Mouse (Mus musculus): Measurements from ENCODE around the gene Tnrc18. TPM values are rescaled to one million over a fixed set of nuclear protein-coding genes. Genes with fewer than 3 reads are reported as not detected.
A peak's percentile ranks its signal among the peaks of the same experiment; 100 is the strongest.

Tnrc18 gene
- polyA plus RNA-seq, 1 experiment from 2014 or later: 40.7 TPM

DNA sequence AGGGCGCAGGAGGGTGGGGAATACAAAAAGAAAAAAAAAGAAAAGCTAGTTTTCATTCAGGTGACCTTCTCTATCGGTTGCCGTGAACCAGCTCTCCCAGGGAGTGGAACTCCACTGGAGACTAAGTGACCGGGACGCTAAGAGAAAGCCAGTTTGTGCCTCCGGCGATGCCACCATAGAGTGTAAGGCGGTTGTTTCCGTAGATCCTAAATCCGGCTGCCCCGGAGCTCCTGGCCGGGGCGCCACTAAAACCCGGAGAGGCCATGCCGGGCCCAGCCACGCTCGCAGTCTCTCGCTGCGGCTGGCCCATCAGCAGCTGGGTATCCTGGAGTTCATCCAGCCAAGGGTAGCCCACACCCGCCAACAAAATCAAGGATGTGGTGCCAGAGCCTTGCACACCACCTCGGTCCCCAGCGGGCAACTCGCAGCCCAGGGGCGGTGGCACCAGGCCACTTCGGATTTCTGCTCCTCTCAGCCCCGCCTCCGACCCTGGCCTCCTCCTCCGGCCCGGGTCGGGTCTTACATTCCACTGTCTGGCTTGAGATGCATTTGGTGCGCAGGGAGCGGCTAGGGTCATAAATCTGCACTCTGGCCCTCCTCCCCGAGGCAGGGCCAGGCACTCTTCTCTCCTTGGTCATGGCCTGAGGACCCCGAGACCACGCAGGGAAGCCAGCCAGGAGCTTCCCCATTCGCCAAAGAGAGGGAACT is 4.0 kb upstream of the Tnrc18 start:
- Histone ChIP-seq H3K4me1 (replicated peaks) (peaks cover 41% of the 10 kb centered on the region), H3K27ac (peak overlapping the region; percentile 100), H3K9me3 (no peaks in the 10 kb centered on the region), H3K36me3 (no peaks in the 10 kb centered on the region), H3K27me3 (no peaks in the 10 kb centered on the region), H3K4me2 (replicated peaks) (peak overlapping the region; percentile 82), H3K9ac (replicated peaks) (peak overlapping the region; percentile 99), H3K4me3 (replicated peaks) (peak overlapping the region; percentile 100)
- peak; percentile 5; the same call in 1 of the 2 replicates for ATAC-seq
- WGBS: under 1% methylated on average over 36 of the region's 36 CpGs

DNA sequence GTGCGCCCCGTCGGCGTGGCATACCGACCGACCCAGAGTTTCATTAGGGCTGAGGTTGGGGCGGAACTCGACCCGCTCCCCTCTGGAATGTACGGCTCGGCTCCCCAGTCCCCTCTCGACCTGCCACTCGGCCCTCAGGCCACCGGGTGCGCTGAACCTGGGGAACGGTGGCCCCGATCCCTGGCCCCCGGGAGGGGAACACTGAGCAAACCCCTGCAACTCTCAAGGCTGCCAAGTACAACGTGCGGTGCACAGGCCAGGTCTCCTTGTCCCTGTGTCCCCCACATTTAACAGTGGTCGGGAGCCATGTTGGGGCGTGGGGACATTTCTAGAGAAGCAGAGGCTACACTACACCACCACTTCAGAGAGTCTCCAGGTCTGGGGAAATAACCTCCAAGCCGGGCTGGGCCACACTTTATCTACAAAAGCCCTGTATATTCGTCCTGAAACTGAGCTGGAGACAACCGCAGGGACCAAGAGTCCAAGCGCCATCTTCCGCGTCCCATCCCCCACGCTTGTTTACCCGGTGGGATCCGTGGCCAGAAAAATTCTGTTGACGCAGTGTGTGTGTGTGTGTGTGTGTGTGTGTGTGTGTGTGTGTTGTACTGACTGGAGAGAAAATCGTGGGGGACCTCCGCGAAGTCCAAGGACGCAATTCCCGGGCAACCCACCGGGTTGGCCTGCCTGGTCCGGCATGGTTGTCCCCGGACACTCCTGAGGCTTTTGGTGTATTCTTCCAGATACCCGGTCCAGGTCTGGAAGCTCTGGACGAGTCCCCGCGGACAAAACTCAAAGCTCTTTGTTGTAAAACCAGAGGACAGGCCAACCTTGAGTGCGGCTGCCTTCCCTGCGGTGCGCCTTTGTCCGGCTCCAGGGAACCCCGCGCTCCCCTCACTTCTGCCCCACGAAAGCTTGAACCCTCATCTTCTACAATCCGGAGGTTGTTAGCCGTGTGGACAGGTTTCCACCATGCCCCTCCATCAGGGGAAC is 3.1 kb upstream of the Tnrc18 start:
- no peak for ATAC-seq
- under 1% methylated on average over 53 of the region's 53 CpGs for WGBS
- peak overlapping the region; percentile 82 for H3K4me2 ChIP-seq (replicated peaks)

DNA sequence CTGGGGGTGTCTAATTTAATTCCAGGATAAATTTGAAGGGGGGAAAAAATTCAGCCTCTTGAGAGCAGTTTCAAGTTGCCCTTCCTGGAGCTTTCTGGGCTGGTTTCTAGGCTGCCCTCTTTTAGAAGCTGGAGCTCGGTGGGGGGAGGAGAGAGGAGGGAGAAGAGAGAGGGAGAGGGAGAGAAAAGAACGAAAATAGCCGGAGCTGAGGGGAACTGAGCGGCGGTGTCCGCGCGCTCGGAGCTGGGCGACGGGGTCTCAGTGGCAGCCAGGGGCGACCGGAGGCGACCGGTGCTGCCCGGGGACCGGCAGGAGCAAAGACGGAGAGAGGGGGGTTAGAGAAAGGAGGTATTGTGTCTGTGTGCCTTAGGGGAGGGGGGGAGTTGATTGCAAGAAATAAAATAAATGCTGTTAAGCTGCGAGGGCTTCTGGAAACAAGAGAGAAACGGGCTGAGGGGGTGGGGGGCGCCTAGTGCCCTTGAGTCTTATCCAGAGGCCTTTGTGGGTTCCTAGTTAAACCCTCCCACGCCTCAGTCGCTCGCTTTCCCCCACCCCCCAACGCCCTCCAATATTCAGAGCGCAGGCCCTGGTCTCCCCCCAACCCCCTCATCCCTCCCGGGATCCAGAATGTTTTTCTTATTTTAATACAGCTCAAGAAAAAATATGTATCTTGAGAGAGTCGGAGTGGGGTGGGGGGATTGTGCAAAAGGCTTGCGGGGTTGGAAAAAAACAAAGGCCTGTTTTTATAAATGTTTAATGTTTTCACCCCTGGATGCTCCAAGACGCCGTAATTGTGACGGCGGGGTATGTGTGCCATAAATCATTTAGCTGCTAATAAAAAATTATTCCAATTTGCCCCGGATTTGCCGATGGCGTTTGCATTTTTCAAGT is 2.2 kb upstream of the Tnrc18 start:
- Histone ChIP-seq H3K4me2 (replicated peaks) (peak overlapping the region; percentile 82), H3K27me3 (no peaks in the 10 kb centered on the region), H3K27ac (peak overlapping the region; percentile 100), H3K4me1 (replicated peaks) (peaks cover 26% of the 10 kb centered on the region), H3K36me3 (no peaks in the 10 kb centered on the region), H3K9ac (replicated peaks) (peak overlapping the region; percentile 99), H3K9me3 (no peaks in the 10 kb centered on the region), H3K4me3 (replicated peaks) (peak overlapping the region; percentile 100)
- ATAC-seq: peak; percentile 25
- WGBS: 1% methylated on average over 36 of the region's 36 CpGs

More for the DNA sequence above, 3.1 kb upstream of the Tnrc18 start:
- H3K9ac ChIP-seq (replicated peaks): peak overlapping the region; percentile 99
- no peaks in the 10 kb centered on the region for H3K9me3 ChIP-seq
- H3K27ac ChIP-seq: peak overlapping the region; percentile 100
- H3K27me3 ChIP-seq: no peaks in the 10 kb centered on the region
- H3K4me1 ChIP-seq (replicated peaks): peaks cover 35% of the 10 kb centered on the region
- peak overlapping the region; percentile 100 for H3K4me3 ChIP-seq (replicated peaks)
- H3K36me3 ChIP-seq: no peaks in the 10 kb centered on the region

DNA sequence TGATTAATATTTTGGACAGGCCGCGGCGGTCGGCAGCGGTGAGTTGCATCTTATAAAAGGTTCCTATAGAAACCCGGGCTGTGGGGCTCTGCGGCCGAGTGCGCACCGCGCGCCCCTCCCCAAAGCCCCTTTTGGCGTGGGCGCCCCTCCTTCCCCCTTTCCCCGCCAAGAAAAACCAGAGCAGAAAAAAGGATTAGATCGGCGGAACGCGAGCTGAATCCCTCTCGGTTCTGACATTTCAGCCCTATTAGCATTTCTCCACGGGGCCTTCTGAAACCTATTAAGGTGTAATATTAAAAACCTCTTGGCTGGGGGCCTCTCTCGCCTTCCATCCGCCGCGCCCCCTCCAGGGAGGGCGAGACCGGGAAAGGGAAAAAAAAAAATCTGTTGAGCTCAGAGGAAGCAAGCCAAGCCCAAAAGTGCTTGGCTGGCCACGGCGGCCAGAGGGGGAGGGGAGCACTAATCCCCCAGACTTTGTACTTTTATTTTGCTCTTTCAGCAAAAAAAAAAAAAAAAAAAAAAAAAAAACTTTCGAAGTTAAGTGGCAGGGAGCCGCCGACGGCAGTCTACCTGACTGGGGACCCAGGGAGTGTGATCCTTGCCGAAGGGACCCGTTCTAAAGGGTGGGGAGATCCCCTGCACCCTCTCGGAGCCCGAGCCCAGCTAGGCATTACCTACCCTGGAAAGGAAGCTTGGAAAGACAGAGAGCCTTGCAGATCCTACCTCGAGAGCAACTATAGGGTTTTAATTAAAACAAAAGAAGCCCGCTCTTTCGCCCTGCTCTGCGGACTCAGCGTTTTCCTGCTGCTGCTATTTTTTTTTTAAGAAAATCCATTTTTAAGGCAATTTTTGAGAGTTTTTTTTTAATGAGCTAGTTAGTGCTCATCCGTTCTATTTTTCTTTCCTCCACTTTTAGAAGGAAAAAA is 1.2 kb upstream of the Tnrc18 start:
- under 1% methylated on average over 42 of the region's 43 CpGs for WGBS
- peak overlapping the region; percentile 100 for H3K4me3 ChIP-seq (replicated peaks)
- peaks cover 4% of the 10 kb centered on the region; the same call in 1 of the 2 replicates for H3K36me3 ChIP-seq
- peaks cover 16% of the 10 kb centered on the region for H3K4me1 ChIP-seq (replicated peaks)
- H3K27me3 ChIP-seq: no peaks in the 10 kb centered on the region
- ATAC-seq: peak; percentile 7
- no peaks in the 10 kb centered on the region for H3K9me3 ChIP-seq
- H3K9ac ChIP-seq (replicated peaks): peak overlapping the region; percentile 99
- H3K27ac ChIP-seq: peak overlapping the region; percentile 100
- peak overlapping the region; percentile 82 for H3K4me2 ChIP-seq (replicated peaks)

DNA sequence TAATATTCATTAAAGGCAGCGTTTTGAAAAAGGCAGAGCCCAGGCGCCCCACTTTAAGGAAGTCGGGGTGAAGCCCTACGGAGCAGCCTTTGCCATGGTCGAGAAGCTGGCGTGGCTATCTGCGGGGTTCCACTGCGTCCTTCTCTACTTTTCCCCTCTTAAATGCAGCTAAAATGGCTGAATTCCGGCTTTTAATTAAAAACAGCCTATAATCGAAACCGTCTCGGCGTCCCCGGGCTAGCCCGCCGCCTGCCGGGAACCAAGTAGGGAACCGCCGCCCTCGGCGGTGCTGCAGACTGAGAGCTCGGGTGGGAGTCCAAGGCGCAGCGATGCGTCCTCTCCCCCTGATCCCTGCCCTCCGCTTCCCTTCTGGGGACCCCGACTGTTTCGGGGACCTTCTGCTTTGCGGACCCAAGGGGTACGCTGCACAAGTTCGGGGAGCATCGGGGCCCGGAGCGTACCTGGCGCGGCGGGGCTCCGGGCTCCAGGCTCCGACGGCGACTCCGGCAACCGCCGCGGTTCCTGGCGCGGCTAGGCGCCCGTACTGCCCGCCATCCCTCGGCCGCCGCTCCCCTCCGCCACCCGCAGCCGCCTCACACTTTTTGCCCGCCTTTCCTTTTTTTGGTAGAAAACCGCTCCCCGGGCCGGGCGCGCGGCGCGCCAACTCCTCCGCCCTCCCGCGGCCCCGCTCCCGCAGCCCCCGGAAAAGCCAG is 495 bp downstream of the Tnrc18 start:
- H3K9me3 ChIP-seq: no peaks in the 10 kb centered on the region
- H3K4me1 ChIP-seq (replicated peaks): peaks cover 15% of the 10 kb centered on the region
- peak overlapping the region; percentile 100 for H3K4me3 ChIP-seq (replicated peaks)
- H3K4me2 ChIP-seq (replicated peaks): peak overlapping the region; percentile 99
- H3K27ac ChIP-seq: peak overlapping the region; percentile 100
- WGBS: under 1% methylated on average over 71 of the region's 71 CpGs
- H3K9ac ChIP-seq (replicated peaks): peak overlapping the region; percentile 100
- no peaks in the 10 kb centered on the region for H3K27me3 ChIP-seq
- no peak for ATAC-seq
- H3K36me3 ChIP-seq: peaks cover 4% of the 10 kb centered on the region; the same call in 1 of the 2 replicates

DNA sequence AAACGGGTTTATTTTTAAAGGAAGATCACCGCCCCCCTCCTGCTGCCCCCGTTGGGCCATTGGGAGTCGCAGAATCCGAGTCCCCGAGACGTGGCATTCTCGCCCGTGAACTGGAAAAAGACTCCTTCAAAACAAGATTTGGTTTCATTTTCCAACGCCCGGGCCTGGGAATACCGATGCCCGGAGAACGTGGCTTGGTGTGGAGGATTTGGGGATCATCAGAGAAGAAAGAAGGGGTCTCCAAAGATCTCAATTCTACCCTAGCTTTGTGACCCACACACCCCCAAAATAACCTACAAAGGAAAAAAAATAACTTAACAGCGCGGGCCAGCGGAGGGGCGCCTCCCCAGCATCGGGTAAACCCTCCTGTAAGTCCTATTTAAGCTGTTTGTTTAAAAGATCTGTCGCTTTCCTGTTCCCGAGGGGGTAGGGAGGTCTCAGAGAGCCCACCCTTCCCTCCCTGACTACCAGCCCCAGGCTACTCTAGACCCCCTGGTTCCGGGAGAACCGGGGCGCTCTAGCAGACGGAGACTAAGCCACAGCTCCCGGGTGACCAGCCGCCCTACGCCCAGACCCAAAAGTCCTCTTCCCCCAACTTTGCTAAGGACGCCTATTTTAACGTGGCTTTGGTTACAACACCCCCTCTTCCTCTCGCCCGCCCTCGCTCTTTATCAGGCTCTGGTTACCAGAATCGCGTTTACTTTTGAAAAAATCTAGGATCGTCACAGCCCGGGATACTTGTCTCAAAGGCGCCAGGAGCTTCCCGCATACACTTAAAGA is 1.2 kb downstream of the Tnrc18 start:
- under 1% methylated on average over 39 of the region's 39 CpGs for WGBS
- H3K9ac ChIP-seq (replicated peaks): peak overlapping the region; percentile 100
- peaks cover 22% of the 10 kb centered on the region for H3K4me1 ChIP-seq (replicated peaks)
- no peaks in the 10 kb centered on the region for H3K9me3 ChIP-seq
- peak overlapping the region; percentile 100 for H3K4me3 ChIP-seq (replicated peaks)
- ATAC-seq: no peak
- H3K27me3 ChIP-seq: no peaks in the 10 kb centered on the region
- peaks cover 5% of the 10 kb centered on the region; the same call in 1 of the 2 replicates for H3K36me3 ChIP-seq
- H3K27ac ChIP-seq: peak overlapping the region; percentile 100
- H3K4me2 ChIP-seq (replicated peaks): peak overlapping the region; percentile 99

DNA sequence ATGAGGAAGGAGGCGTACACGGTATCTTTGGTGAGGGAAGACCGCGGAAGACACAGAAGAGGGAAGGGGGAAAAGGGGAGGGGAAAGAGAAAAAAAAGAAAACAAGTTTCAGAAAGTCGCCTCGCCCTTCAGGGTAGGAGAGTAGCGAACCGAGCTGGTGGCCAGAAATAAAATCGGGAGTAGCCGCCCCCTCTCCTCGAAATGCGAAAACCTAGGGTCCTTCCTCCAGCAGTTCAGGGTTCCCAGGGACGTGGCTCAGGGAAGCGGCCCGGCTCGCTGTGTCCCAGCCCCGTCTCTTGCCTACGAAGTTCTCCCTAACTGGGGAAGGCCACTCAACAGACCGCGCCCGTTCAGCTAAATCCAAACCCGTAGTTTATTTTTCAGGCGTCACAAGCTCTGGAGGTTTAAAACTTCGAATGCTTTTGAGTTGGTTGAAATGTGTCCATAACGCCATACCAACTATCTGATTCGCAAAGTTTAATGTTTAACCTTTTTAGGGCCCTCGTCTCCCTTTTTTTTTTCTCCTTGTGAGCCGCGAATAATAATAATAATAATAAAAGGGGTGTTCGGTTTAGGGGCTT is 2.0 kb downstream of the Tnrc18 start:
- no peak for ATAC-seq

DNA sequence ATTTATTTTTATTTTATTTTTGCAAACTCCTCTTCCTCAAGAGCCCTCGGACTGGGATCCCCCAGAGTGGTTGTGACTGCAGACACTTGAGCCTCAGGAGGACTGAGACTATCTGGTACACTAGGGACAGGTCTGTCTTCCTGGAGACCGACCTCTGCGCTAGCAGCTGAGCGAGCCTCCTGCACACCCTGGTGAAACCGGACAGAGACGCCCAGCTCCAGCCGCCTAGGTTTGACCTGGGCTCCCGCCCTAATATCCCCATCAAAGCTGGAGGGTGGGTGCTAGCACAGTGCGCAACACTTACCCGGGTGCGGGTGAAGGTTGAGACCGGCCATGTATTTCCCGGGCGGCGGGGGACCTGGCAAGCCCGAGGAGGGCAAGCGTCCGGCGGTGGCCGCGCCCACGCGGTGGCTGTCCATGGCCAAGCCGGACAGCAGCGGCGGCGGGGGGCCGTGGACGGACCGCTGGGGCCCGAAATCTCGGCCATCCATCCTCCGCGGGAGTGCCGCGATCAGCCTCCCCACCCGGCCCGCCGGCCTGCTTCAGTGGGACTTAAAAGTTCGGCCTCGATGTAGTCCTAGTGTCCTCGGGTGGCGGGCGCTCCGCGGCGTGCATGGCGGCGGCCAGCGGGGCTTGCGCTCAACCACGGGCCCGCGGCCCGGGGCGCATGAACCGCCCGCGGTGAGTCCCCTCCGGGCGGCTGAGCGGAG is 2.6 kb downstream of the Tnrc18 start:
- Histone ChIP-seq H3K4me1 (replicated peaks) (peaks cover 35% of the 10 kb centered on the region), H3K27ac (peak overlapping the region; percentile 100), H3K36me3 (peaks cover 6% of the 10 kb centered on the region; the same call in 1 of the 2 replicates), H3K4me3 (replicated peaks) (peak overlapping the region; percentile 100), H3K4me2 (replicated peaks) (peak overlapping the region; percentile 99), H3K27me3 (no peaks in the 10 kb centered on the region), H3K9me3 (no peaks in the 10 kb centered on the region), H3K9ac (replicated peaks) (peak overlapping the region; percentile 100)
- WGBS: under 1% methylated on average over 62 of the region's 62 CpGs
- ATAC-seq: no peak

More for the DNA sequence above, 2.0 kb downstream of the Tnrc18 start:
- peak overlapping the region; percentile 100 for H3K9ac ChIP-seq (replicated peaks)
- H3K27ac ChIP-seq: peak overlapping the region; percentile 100
- peaks cover 6% of the 10 kb centered on the region; the same call in 1 of the 2 replicates for H3K36me3 ChIP-seq
- under 1% methylated on average over 30 of the region's 30 CpGs for WGBS
- peaks cover 29% of the 10 kb centered on the region for H3K4me1 ChIP-seq (replicated peaks)
- peak overlapping the region; percentile 100 for H3K4me3 ChIP-seq (replicated peaks)
- H3K27me3 ChIP-seq: no peaks in the 10 kb centered on the region
- H3K9me3 ChIP-seq: no peaks in the 10 kb centered on the region
- H3K4me2 ChIP-seq (replicated peaks): peak overlapping the region; percentile 99

DNA sequence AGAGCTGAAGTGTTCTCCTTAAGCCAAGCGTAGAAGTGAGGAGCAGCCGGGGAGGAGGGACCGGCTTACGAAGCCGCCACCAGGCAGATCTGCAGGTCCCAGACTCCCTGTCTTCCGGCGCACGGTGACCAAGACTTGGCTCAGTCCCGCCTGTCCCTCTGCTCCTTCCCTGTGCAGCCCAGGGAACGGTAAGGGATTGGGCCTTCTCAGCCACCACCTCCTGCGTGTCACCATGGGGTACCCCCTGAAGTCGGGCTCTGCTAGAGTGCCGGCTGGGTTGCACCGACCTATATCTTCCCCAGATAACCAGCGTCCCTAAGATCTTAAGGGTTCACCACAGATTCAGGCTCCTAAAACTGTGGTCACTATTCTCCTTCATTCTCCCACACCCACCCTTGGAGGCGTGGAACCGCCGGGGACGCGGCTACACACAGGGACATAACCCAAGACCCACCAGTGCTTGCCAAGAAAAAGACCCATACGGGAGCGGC is 3.3 kb downstream of the Tnrc18 start:
- Histone ChIP-seq H3K4me1 (replicated peaks) (peaks cover 42% of the 10 kb centered on the region), H3K27me3 (no peaks in the 10 kb centered on the region), H3K4me2 (replicated peaks) (peak overlapping the region; percentile 99), H3K9ac (replicated peaks) (peak overlapping the region; percentile 100), H3K4me3 (replicated peaks) (peak overlapping the region; percentile 100), H3K36me3 (peaks cover 12% of the 10 kb centered on the region), H3K9me3 (no peaks in the 10 kb centered on the region), H3K27ac (peak overlapping the region; percentile 100)
- WGBS: under 1% methylated on average over 22 of the region's 22 CpGs
- ATAC-seq: no peak
